Mouse (Mus musculus): Measurements from ENCODE around the gene Vmn1r76. TPM values are rescaled to one million over a fixed set of nuclear protein-coding genes. Genes with fewer than 3 reads are reported as not detected.

The Vmn1r76 gene
- polyA plus RNA-seq (2016; fragmentation: Nextera tagmentation; extraction: Ambion mirVana), result not detected in 2 replicates

DNA sequence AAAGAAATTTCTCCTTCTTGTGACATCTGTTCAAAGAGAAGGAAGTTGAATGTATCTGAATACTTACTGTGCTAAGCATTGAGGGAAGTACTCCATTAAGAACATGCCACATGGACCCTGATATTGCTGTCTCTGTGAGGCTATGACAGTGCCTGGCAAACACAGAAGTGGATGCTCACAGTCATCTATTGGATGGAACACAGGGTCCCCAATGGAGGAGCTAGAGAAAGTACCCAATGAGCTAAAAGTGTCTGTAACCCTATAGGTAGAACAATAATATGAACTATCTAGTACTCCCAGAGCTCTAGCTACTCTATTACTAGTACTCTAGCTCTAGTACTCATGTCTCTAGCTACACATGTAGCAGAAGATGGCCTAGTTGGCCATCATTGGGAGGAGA, at the start of gene Vmn1r76:
TSS of gene Vmn1r76 (minus strand) at position 101 of the 400 bp plus-strand sequence.
- H3K27ac ChIP-seq, result no peak within 1 kb of the TSS
- no peaks in the 10 kb centered on the region for H3K4me1 ChIP-seq
- no peak within 1 kb of the TSS for H3K4me3 ChIP-seq
- H3K4me2 ChIP-seq (replicated peaks), result no peak within 1 kb of the TSS
- peaks cover 6% of the 10 kb centered on the region for H3K9me3 ChIP-seq
- H3K36me3 ChIP-seq, result no peaks in the 10 kb centered on the region
- ATAC-seq (ENCODE audit: insufficient number of reproducible peaks, insufficient read depth, low FRiP score, low TSS enrichment), result no peak
- no peaks in the 10 kb centered on the region for H3K27me3 ChIP-seq
- no peak within 1 kb of the TSS for H3K9ac ChIP-seq

DNA sequence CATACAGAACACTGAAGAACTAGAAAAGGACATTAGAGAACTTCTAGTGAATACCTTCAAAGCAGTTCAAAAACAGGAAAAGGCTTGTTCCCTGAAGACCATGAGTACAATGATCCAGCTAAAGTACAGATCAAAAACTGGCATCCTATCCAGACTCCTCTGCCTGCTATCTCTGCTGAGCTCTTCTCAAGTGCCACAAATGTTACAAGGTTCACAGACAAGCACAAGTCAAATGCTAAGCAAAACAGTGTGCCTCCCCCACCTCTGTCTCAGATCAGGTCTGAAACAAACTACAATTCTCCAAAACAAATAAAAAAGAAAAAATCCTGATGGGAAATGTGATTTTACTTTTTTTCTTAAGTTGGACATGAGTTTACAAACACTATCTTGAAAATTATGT, 34.6 kb upstream of the Vmn1r76 start:
- H3K9me3 ChIP-seq, result peaks cover 17% of the 10 kb centered on the region; the same call in 1 of the 2 replicates
- ATAC-seq (ENCODE audit: insufficient number of reproducible peaks, insufficient read depth, low FRiP score, low TSS enrichment), result no peak
- H3K36me3 ChIP-seq, result no peaks in the 10 kb centered on the region
- H3K27ac ChIP-seq, result no peak overlapping the region
- no peaks in the 10 kb centered on the region for H3K27me3 ChIP-seq
- H3K4me3 ChIP-seq, result no peak overlapping the region
- no peaks in the 10 kb centered on the region for H3K4me1 ChIP-seq
- no peak overlapping the region for H3K9ac ChIP-seq
- no peak overlapping the region for H3K4me2 ChIP-seq (replicated peaks)

DNA sequence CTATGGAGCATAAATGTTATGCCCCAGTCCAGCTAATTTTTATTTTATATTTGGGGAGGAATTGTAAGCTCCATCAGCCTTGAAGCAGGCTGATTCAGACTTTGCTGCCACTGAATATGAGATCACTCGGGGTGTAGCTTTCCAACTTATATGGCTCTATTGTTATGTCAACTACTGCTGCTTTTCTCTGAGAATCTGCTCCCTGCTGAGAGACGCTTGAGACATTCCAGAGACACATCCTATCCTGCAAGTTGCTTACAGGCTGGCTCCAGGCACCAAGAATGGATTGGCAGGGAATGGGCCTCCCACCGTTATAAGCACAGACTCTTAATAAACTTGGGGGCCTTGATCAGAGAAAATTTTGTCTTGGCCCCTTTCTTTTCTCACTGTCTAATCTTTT, 10.0 kb upstream of the Vmn1r76 start:
- H3K27ac ChIP-seq, result no peak overlapping the region
- ATAC-seq (ENCODE audit: insufficient number of reproducible peaks, insufficient read depth, low FRiP score, low TSS enrichment), result no peak
- 79% methylated on average over 3 of the region's 3 CpGs for WGBS
- peaks cover 23% of the 10 kb centered on the region; the same call in 1 of the 2 replicates for H3K9me3 ChIP-seq
- no peak overlapping the region for H3K4me2 ChIP-seq (replicated peaks)
- no peaks in the 10 kb centered on the region for H3K36me3 ChIP-seq
- H3K4me3 ChIP-seq, result no peak overlapping the region
- H3K27me3 ChIP-seq, result no peaks in the 10 kb centered on the region
- H3K4me1 ChIP-seq, result no peaks in the 10 kb centered on the region
- H3K9ac ChIP-seq, result no peak overlapping the region

DNA sequence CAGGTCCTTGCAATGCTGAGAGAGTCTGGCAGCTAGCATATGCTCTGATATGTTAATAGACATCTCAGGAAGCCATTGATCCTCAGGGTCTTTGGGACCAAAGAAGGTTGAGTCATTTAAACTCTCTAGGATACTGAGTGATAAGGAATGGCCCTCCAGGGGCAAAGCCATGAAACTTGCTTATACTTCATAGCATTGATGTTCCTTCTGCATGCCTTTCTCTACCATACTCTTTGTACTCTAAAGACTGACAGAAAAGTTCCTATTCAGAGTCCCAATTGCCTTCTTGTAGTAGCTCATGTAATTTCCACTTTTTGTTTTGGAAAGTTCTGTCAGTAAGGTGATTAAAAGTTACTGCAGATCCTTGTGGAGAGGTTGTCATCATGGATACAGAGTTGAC, 63.7 kb downstream of the Vmn1r76 start, which contains the start of gene Vmn1r75:
TSS of gene Vmn1r75 (plus strand) at position 301 of the 400 bp plus-strand sequence.
- Histone ChIP-seq H3K27ac (no peak within 1 kb of the TSS), H3K4me2 (replicated peaks) (no peak within 1 kb of the TSS), H3K4me3 (no peak within 1 kb of the TSS), H3K36me3 (no peaks in the 10 kb centered on the region), H3K9ac (no peak within 1 kb of the TSS), H3K9me3 (0 out of 2 replicates have a peak, but pooled peaks cover 4% of the 10 kb centered on the region), H3K4me1 (no peaks in the 10 kb centered on the region), H3K27me3 (no peaks in the 10 kb centered on the region)
- no peak for ATAC-seq (ENCODE audit: insufficient number of reproducible peaks, insufficient read depth, low FRiP score, low TSS enrichment)

Other genes with a start within 250 kb of the Vmn1r76 start
- not detected in 2 replicates for gene Vmn1r73, start 207.9 kb downstream of the Vmn1r76 start, polyA plus RNA-seq (2016; fragmentation: Nextera tagmentation; extraction: Ambion mirVana)
- not detected in 2 replicates for gene Vmn1r74, start 104.2 kb downstream of the Vmn1r76 start, polyA plus RNA-seq (2016; fragmentation: Nextera tagmentation; extraction: Ambion mirVana)
- gene Vmn1r75, start 63.6 kb downstream of the Vmn1r76 start, polyA plus RNA-seq (2016; fragmentation: Nextera tagmentation; extraction: Ambion mirVana), result not detected in 2 replicates
- gene Vmn1r77, start 98.5 kb upstream of the Vmn1r76 start, polyA plus RNA-seq (2016; fragmentation: Nextera tagmentation; extraction: Ambion mirVana), result not detected in 2 replicates
- not detected in 2 replicates for gene Vmn1r78, start 212.0 kb upstream of the Vmn1r76 start, polyA plus RNA-seq (2016; fragmentation: Nextera tagmentation; extraction: Ambion mirVana)
- gene Vmn1r79, start 233.1 kb upstream of the Vmn1r76 start, polyA plus RNA-seq (2016; fragmentation: Nextera tagmentation; extraction: Ambion mirVana), result not detected in 2 replicates

Measured in embryonic facial prominence, embryonic 12.5 days (tissue).